Mouse (Mus musculus): ENCODE measurements around the gene Ptch1.
A peak's percentile ranks its signal among the peaks of the same experiment; 100 is the strongest.

GRCm38 (mm10) chr13:63574601-63575000 is 1.2 kb upstream of the Ptch1 start:
- TF ChIP-seq IRF4 (IDR thresholded peaks at IDR 0.05; ENCODE audit: low read depth, low read length) (peak; percentile 89), CTCF (conservative IDR thresholded peaks at IDR 0.05 in 1 of 2, IDR thresholded peaks at IDR 0.05 in 1 of 2; ENCODE audit: low read depth in 2 of 2, low read length in 2 of 2) (no peak), MAFK (IDR thresholded peaks at IDR 0.05; ENCODE audit: insufficient replicate concordance, low read length) (no peak), POLR2AphosphoS2 (IDR thresholded peaks at IDR 0.05; ENCODE audit: low read depth, low read length) (no peak), ZC3H11A (IDR thresholded peaks at IDR 0.05; ENCODE audit: low read depth, low read length) (no peak), POLR2A (IDR thresholded peaks at IDR 0.05; ENCODE audit: low read depth, low read length) (no peak), SMC3 (IDR thresholded peaks at IDR 0.05; ENCODE audit: low read depth, low read length) (no peak), NRF1 (IDR thresholded peaks at IDR 0.05; ENCODE audit: low read depth, low read length) (no peak), JUND (conservative IDR thresholded peaks at IDR 0.05; ENCODE audit: low read depth, low read length) (peak; percentile 80), MXI1 (IDR thresholded peaks at IDR 0.05; ENCODE audit: low read depth, low read length) (no peak), USF1 (IDR thresholded peaks at IDR 0.05; ENCODE audit: low read depth, low read length) (no peak), MAX (IDR thresholded peaks at IDR 0.05; ENCODE audit: low read length) (no peak), EP300 (IDR thresholded peaks at IDR 0.05; ENCODE audit: low read length) (peak; percentile 73)

All from CH12.LX (cell line).